Mouse (Mus musculus): ENCODE results near the gene Arhgef3. TPM values are rescaled to one million over a fixed set of nuclear protein-coding genes. Genes with fewer than 3 reads are reported as not detected.
"Not testable (repeated sequence)": the region's sequence is repeated elsewhere in the genome, so short reads cannot be mapped to it uniquely, and the experiment has no call there.

Arhgef3 gene
- total RNA-seq, 1 experiment from 2014 or later = 34.2 TPM

DNA sequence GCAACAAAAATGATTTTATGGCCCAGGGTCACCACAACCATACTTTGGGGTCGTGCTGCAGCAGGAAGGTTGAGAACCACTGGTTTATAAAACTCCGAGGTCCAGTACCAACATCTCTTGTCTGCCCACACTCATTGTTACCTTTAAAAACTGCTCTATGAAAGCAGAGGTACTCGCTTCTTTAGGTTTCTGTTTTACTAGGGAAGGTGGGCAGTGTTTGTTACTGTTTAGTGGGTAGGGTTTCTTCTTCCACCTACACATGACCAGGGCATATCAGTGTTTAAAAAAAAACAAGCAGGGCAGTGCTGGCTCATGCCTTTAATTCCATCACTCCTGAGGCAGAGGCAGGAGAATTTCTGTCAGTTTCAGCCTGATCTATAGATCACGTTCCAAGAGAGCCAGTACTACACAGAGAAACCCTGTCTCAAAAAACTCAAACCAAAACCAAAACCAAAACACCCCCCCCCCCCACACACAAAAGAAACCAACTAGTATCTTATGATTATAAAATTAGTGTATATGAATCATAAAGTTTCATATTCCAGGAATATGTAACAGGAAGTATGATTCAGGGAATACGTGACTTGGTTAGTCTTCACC, 83.9 kb downstream of the Arhgef3 start:
- DNase-seq = no peak

DNA sequence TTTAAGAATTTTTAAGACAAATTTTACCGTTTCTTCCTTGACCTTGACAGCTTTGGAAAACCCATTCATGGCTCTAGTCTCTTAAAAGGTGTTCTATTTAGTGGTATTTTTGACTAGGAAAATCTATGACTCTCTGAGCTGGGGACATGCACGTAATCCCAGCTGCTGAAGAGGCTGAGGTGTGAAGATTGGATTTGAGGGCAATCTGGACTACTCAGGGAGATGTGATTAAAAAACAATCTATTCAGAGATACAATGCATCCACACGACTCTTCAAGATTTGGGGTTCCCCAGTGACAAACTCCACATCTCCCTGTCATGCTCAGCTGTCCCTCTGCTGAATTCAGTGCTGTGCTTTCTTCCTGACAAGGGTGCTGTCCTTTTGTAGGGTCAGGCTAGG, 84.4 kb downstream of the Arhgef3 start:
- DNase-seq = no peak

DNA sequence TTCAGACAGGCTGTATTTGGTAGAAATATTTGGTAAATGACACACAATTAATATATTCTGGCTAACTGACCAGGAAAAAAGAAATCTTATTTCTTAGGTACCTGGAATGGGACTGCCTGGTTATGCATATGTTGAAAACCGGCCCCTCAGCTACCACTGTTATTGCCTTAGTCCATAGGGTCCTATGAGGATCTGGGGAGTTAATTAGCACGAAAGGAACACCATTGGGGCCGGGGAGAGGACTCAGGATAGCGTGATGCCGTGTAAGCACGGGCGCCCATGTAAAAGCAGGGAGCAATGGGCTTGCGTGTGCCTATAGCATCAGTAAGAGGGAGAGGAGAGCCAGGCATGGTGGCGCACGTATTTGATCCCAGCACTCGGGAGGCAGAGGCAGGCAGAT, 85.2 kb downstream of the Arhgef3 start:
- DNase-seq = no peak

DNA sequence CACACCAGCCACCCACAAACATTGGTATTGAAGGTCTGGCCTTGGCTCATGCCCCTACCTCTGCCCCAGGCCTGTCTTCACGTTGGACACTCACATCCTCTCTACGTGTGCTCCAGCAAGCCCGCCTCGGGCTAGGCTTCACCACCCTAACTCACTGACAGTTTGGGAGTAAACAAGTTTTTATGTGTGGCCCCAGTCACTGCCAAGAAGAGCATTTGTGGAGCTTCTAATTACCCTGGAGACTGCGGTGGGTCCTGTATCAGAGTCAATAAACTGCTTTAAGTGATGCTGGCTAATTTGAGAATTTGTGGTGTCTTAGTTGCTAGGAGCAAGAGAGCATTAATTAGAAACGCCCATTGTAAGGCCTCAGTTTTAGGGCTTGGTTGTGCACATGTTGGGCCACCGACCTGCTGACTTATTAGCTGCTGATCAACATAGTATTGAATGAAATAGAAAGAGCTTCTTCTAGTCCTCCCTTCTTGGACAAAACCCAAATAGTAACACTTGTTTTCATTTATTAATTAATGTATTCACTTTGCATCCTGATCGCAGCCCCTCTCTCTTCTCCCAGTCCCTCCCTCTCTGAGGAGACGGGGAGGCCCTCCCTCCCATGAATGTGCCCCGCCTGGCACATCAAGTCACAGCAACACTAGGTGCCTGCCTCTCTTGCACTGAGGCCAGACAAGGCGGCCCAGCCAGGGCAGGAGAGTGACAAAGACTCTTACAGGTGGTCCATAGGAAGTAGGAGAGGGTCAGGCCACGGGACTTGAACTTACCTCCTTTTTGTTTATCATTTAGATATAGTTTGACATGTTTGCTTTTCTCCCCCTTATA, 86.3 kb downstream of the Arhgef3 start:
- no peak for DNase-seq

DNA sequence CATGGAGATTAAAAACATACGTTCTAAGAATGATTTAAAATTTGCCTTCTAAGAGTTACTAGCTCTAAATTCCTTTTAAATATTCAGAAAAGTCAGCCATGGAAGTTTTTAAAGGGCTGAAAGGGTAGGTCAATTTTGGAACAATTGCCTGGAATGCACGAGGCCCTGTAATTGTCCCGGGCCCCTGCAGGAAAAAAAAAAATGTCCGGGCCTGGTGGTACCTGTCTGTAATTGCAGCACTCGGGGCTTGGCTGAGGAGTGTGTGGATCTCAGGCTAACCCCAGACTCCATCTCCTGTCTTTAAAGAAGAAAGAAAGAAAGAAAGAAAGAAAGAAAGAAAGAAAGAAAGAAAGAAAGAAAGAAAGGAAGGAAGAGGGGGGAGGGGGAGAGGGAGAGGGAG, 87.1 kb downstream of the Arhgef3 start:
- no peak for DNase-seq

DNA sequence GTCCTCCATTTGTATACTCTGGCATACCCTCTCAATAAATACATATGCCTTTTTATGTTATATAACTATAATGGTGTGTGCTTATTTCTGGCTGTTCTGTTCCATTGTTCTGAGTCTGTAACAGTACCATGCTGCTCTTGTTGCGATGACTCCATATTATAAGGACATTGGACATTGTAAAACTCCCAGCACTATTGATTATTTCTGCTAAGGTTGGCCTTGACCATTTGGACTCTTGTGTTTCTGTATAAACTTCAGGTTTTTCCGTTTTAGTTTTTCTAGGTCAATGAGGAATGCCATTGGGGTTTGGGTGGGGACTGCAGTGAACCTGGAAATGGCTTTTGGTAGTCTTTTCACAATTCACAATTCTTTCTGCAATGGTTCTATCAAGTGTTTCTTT, 90.0 kb downstream of the Arhgef3 start:
- DNase-seq = no peak

DNA sequence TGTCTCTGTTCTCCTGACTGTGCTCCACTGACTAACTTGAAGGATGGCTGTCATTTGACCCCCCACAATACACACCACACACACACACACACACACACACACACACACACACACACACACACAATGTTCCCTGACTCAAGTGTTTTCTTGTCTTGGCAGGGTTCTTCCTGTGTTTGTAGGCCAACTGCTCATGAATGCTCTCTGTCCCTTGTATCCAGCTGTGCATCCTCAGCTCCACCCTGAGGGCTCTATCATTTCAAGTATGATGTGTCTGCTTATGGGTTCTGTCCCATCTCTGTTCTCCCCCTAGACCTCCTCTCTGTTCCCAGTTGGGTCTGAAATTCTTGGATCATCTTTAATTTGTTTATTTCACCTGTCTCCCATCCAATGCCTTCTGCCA, 91.7 kb downstream of the Arhgef3 start:
- no peak for DNase-seq

DNA sequence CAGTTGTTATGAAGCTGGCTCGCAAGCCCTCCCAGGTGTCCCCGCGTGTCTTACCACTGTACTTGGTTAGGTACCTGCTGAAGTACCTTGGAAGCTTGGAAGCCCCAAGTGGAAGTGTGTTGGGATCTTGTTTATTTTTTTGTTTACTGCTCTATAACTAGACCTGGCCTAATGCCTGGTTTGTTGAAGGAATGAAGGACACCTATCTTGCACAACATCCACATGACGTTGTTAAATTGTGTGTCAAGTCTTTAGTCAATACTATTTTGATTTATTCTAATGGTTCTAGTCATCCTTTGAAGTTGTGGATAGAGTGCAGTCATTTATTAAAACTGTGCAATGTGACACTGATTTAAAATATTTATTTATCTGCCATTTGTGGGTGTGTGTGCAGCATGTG, 94.8 kb downstream of the Arhgef3 start:
- no peak for DNase-seq

DNA sequence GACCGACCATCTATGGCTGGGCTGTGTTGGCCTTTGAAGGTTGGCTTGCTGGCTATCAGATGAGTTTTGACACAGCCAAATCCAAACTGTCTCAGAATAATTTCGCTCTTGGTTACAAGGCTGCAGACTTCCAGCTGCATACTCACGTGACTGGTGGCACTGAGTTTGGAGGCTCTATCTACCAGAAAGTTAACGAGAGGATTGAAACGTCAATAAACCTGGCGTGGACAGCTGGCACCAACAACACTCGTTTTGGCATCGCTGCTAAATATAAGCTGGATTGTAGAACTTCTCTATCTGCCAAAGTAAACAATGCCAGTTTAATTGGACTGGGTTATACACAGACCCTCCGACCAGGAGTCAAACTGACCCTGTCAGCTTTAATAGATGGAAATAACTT, 96.1 kb downstream of the Arhgef3 start:
- not testable (repeated sequence) for DNase-seq

DNA sequence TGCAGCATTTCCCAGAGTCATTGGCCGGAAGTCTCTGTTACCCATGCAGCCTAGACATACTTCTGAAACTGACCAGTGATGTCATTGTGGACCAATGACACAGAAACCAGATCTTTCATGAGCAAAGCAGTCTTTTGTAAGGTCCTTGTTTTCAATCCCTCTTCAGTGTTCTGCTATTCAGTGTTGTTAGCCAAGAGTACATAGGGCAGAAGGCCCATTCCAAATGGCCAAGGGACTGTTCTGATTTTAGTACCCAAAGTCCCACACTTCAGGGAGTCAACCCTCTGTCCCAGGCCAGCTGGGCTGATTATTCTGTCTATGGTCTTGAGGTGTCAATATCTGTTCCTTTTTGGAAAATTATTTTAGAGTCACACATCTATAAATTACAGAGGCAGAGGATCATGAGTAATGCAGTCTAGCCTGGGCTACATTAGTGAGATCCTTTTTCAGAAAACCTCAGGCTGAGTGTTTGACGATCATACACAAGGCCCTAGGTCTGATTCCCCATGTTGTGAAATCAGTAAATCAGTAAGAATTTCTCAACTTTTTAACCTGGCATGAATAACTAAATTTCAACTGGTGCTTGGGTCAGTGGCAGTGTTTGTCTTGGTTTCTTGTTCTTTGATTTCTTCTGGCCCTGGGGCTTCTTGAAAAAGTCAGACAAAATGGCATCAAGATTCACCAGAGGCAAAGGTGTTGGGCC, 97.2 kb downstream of the Arhgef3 start:
- no peak for DNase-seq

DNA sequence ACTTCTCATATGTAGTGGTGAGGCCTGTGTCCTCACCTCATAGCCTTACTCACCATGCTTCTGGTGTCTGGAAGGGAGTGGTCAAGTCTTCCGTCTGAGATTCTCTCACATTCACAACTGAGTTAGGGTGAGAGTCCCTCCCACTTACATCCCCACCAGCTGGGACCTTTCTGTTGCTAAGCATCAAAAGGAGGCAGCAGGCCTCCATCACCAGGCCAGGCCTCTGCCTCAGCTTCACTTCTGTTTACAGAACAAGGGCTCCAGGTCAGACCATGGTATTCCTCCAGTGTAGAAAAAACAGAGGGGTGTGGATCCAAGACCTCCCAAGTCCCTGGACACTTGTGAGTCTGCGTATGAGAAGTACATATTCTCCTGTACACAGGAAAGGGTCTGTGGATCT, 99.5 kb downstream of the Arhgef3 start:
- no peak for DNase-seq

DNA sequence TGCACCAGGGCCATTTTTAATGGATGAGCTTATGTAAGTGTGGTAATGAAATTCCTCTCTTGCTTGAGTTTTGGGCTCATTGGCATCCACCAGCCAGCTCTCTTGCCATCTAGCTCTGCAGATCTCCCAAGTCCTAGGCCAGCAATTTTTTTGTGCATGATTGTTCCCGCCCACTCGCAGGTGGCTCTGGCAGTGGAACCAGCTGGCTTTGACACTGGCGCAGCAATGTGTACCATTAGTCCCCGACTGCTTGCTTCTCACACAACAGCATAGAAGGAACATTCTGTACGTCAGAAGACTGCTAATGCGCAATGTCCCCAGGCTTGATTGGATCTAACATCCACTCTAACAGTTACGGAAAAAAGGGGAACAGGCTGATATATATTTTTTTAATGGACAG, 105.0 kb downstream of the Arhgef3 start:
- no peak for DNase-seq

DNA sequence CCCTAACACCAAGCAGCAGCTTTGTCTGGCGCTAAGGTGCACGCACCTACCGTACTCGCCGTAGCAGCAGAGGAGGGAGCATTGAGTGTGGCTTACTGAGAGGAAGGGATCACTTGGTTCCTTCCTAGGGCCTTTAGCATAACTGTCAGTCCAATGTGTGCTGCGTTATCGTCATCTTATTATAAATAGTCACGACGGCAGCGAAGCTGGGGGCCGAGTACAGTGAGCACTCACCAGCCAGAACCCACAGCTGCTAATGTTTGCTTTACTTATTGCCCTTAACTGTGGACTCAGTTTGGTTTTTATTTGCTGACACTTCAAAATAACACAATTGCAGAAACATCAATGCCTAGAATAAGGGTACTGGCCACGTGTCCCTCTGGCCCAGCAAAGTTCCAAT, 105.6 kb downstream of the Arhgef3 start:
- DNase-seq = no peak

DNA sequence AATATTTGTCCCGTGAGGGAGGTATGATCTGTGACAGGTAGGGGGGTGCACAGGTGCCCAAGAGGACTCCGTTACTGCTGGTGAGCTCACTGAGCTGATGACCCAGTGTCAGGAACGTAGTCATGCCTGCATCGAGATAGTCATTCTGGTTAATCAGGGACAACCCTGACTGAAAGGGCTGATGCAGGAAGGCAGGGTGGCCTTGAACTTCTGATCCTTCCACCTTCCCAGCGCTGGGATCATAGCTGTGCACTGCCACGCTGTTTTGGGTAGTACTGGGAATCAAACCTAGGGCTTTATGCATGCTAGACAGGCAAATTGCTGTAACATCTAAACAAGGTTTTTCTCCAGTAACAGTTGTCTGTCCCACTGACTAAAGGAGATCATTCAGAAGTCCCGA, 109.9 kb downstream of the Arhgef3 start:
- DNase-seq = no peak

DNA sequence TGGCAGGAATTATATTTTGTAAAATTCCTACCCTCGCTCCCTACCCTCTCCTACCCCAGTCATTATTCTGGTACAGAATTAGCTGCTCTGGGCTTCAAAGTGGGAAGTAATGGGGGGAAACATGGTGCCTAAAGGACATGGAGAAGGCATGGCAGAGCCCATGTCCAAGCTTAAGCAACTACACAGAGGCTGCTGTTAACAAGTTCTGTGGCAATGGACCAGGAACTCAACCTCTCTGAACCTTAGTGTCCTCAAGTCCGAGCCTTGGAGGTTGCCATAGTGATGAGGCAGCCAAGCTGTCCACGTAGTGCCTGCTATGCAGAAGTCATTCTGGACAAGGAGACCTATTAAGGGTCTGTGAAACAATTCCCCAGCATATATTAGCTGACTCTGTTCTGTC, 111.6 kb downstream of the Arhgef3 start:
- no peak for DNase-seq

DNA sequence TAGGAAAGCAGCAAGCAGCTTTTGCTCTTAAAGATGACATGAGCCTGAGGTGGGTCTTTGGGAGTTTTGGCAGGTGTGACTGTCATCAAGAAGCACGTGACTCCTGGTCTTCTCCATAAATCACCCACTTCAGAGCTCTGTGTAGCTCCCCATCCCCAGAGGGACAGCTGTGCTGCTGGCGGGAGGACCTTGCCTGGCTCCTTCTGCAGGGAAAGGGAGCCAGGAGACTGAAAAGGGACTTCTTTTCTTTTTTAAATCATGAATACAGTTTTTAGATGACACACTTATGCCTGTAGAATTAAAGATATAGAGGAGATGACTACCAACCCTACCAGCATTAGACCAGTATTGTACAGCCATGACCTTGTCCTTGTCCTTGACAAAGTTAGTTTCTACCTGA, 113.6 kb downstream of the Arhgef3 start:
- no peak for DNase-seq

DNA sequence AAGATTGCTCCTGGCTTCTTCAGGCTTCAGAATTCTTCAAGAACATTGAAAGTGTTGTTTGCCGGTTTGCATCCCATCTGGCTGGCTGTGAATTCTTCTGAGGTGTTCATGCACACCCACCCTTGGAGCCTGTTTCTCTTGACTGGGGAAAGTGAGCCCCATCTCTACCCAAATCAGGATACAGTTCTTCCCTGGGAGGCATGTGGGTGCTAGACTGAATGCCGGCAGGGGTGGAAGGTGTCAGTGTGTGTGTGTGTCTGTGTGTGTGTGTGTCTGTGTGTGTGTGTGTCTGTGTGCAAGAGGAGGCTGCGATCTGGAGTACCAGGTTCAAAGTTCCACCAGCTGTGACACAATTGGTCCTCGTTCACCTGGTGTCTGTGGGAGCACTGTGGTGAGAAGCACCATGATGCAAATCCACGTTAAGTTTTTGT, 114.3 kb downstream of the Arhgef3 start:
- DNase-seq = no peak

DNA sequence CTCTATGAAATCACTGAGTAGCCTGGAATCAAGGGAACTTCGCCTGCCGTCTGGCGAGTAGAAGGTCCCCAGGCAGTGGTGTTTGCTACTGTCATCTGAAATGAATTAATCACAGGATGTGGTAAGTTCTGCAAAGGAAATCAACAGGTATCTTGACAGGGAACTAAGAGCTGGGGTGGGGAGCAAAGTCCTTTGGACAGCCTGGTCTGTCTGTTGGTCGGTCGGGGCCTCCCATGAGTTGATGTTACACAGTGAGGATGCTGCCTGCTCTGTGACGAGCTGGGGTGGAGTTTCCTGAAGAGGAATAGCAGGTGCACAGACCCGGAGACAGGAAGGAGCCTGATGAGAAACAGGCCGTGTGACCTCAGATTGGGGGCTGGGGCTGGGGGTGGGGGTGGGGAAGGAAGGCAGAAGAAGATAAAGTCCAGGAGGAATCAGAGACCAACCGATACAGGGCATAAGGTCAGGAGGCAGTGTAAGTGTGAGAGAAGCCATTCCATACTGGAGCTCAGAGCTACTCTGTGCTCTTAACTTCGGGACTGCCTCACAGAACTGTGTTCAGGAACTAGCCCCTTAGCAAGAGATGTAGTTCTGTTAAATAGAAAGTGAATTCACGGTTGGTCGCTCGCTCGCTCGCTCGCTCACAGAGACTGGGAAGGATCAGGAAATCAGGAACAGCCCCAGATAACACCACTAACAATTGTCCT, 114.9 kb downstream of the Arhgef3 start:
- DNase-seq = peak; percentile 48

DNA sequence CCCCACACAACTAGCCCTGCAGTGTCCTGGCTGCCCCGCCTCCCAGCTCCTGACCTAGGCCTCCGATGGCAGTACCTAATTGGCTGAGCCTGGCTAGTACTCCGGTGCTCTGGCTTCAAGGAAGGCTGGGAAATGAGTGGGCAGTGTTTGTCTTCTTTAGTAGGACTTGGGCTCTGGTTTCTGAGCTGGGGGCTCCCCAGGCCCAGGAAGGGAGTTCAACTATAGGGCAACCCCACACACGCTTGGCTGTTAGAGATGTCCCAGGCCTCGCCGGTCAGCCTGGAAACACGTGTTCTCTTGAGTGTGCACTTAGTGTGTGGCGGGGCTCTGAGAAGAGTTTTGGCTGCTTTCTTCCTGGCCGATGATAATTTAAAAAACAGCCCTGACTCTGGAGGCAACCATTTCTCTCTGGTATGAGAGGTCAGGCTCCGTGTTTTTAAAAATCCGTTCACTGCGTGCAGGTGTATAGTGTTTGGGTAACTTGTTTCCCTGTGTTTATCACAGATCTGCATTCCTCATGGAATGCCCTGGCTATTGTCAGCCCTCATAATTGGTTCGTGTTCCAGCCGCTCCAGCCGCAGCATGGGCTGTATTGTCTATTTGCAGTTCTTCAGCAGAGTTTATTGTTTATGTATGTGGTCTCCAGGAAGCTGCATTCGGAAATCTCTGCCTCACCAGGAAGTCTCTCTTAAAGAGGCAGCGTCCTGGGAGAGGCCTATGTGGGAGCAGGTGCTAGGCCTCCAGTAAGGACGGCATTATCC, 115.7 kb downstream of the Arhgef3 start:
- DNase-seq = no peak

DNA sequence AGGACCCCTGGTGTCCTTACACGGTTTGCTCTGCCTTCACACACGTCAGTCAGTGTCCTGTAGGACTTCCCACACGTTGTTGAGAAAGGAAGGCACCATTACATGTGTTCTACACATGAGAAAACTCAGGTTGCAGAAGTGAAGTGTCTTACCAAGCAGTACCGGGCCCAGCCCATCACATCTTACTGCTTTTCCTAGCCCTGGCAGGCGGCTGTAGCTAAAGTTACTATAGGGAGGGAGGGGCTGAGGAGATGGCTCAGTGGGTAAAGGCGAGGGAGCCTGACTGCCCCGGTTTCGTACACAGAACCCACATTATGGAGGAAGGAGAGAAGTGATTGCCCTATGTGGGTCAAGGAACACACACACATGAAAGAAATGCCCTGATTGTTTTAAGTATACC, 116.8 kb downstream of the Arhgef3 start:
- no peak for DNase-seq

DNA sequence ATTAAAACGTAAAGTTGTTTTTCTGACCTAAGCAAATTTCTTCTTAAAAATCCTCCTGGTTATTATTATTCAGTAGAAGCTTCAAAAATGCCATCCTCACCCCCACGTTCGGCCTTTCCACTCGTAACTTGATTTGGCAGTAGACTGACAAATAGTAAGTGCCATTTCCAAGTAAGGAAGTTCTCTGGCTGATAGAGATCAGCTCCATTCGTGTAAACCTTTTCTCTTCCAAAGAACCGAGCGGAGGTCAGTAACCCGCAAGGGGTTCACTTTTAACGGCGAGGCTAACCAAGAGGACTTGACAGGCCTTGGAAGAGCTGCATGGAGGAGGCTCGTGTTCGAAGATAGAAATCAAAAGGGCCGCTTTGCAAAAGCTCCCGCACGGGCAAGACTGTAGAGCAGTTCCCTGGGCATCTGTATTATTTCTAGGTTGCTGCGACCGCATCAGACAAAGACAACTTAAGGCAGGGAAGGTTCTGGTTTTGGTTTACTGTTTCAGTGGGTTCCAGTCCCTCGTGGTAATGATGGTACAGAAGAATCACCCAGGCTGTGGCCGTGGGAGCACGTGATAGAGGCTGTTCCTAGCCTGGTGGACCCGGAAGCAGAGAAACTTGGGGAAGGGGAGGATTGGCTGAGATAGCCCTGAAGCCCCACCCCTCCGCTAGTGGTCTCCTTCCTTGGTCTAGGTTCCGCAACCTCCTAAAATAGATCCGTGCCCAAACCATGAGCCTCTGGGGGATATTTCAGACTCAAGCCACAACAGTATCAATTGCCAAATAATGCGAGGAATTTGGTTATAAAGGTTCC, 117.5 kb downstream of the Arhgef3 start:
- DNase-seq = no peak

Data from adrenal gland, postnatal 14 days (tissue).